Mouse (Mus musculus): ENCODE data around the gene Evc. TPM values are rescaled to one million over a fixed set of nuclear protein-coding genes. Genes with fewer than 3 reads are reported as not detected.

The Evc gene
- polyA plus RNA-seq, 1 experiment from 2014 or later = 28.8 TPM

DNA sequence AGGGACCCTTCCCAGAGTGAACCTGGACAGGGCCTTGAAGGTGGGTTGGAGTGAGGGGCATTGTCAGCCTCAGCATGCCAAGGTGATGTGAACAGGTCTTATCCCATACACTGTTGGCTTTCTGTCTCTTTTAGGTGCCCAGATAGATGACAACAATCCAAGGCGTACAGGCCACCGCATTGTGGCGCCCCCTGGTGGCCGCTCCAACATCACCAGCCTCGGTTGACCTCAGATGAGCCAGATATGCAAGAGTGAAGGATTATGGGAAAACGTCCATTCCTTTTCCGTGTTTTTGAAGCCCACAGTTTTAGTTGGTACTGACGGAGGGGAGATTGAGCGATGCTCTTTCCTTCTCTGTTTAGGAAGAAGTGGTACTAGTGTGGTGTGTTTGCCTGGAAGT lies 45.7 kb downstream of the Evc start:
- H3K27ac ChIP-seq = no peak overlapping the region
- H3K4me1 ChIP-seq = no peaks in the 10 kb centered on the region
- DNase-seq (ENCODE audit: extremely low spot score, low spot score) = peak; percentile 23
- H3K27me3 ChIP-seq (ENCODE audit: poor library complexity, severe bottlenecking) = no peaks in the 10 kb centered on the region
- WGBS = 68% methylated on average over 9 of the region's 9 CpGs
- peaks cover 57% of the 10 kb centered on the region for H3K36me3 ChIP-seq (replicated peaks)
- no peak overlapping the region for H3K4me3 ChIP-seq
- H3K9me3 ChIP-seq = no peaks in the 10 kb centered on the region

DNA sequence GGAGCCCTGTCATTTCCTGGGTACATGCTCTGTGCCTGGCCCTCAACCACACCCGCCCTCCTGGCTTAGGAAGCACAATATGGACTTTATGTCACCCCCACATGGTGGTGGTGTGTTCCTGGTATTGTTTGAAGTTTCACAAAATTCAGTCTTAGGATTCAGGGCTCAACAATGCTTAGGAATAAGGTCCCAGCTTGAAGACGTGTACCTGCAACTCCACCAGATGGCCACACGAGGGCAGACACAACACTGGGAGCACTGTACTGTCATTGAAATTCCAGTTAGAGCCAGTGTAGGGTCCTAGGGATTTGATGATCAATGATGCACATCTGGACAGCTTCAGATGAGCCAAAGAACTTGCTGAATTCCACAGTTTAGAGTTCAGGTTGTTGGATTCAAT lies 47.5 kb downstream of the Evc start:
- H3K27ac ChIP-seq = no peak overlapping the region
- H3K36me3 ChIP-seq (replicated peaks) = peaks cover 70% of the 10 kb centered on the region
- DNase-seq (ENCODE audit: extremely low spot score, low spot score) = peak; percentile 31
- no peaks in the 10 kb centered on the region for H3K9me3 ChIP-seq
- no peak overlapping the region for H3K4me3 ChIP-seq
- 27% methylated on average over 3 of the region's 3 CpGs for WGBS
- no peaks in the 10 kb centered on the region for H3K4me1 ChIP-seq
- H3K27me3 ChIP-seq (ENCODE audit: poor library complexity, severe bottlenecking) = no peaks in the 10 kb centered on the region

GRCm38 (mm10) chr5:37288374-37288773 lies 48.3 kb downstream of the Evc start:
- WGBS = 77% methylated on average over 3 of the region's 3 CpGs
- Histone ChIP-seq H3K27ac (no peak overlapping the region), H3K36me3 (replicated peaks) (peaks cover 79% of the 10 kb centered on the region)

DNA sequence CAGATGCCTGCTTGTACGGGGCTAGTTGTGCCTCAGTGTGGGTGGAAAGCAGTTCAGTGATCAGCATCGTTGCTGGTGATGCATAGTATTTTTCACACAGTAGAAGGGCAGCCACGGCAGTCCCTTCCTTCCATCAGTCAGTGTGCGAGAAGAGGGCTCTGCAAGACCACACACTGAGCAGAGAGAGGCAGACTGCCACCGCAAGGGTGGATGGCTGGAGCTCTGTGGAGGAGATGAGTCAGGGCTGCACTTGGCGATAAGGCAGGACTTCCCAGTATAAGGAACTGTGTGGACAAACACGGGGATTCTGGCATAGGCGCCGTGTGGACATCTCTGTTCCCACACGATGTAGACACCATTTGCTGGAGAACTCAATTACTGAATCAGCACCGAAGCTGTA lies 55.7 kb downstream of the Evc start:
- no peaks in the 10 kb centered on the region for H3K9me3 ChIP-seq
- H3K4me3 ChIP-seq = no peak overlapping the region
- H3K4me1 ChIP-seq = no peaks in the 10 kb centered on the region
- no peaks in the 10 kb centered on the region for H3K27me3 ChIP-seq (ENCODE audit: poor library complexity, severe bottlenecking)
- DNase-seq (ENCODE audit: extremely low spot score, low spot score) = no peak
- peaks cover 93% of the 10 kb centered on the region for H3K36me3 ChIP-seq (replicated peaks)
- no peak overlapping the region for H3K27ac ChIP-seq
- WGBS = 94% methylated on average over 11 of the region's 11 CpGs

More at GRCm38 (mm10) chr5:37288374-37288773, 48.3 kb downstream of the Evc start:
- Histone ChIP-seq H3K27me3 (ENCODE audit: poor library complexity, severe bottlenecking) (no peaks in the 10 kb centered on the region), H3K4me3 (no peak overlapping the region), H3K9me3 (no peaks in the 10 kb centered on the region), H3K4me1 (no peaks in the 10 kb centered on the region)
- peak; percentile 42 for DNase-seq (ENCODE audit: extremely low spot score, low spot score)

GRCm38 (mm10) chr5:37263816-37264215 lies 72.9 kb downstream of the Evc start:
- H3K9me3 ChIP-seq = no peaks in the 10 kb centered on the region
- no peak overlapping the region for H3K4me3 ChIP-seq
- WGBS = 88% methylated on average over 6 of the region's 6 CpGs
- no peaks in the 10 kb centered on the region for H3K4me1 ChIP-seq
- no peak for DNase-seq (ENCODE audit: extremely low spot score, low spot score)
- no peaks in the 10 kb centered on the region for H3K27me3 ChIP-seq (ENCODE audit: poor library complexity, severe bottlenecking)
- no peak overlapping the region for H3K27ac ChIP-seq
- H3K36me3 ChIP-seq (replicated peaks) = peaks cover 31% of the 10 kb centered on the region

- H3K27ac ChIP-seq = no peak overlapping the region
Measured at GRCm38 (mm10) chr5:37261734-37262133, 75.0 kb downstream of the Evc start.

GRCm38 (mm10) chr5:37257243-37257642 lies 79.5 kb downstream of the Evc start:
- 62% methylated on average over 5 of the region's 5 CpGs for WGBS
- no peaks in the 10 kb centered on the region for H3K4me1 ChIP-seq
- DNase-seq (ENCODE audit: extremely low spot score, low spot score) = no peak
- peaks cover 20% of the 10 kb centered on the region for H3K36me3 ChIP-seq (replicated peaks)
- no peaks in the 10 kb centered on the region for H3K9me3 ChIP-seq
- no peak overlapping the region for H3K4me3 ChIP-seq
- H3K27ac ChIP-seq = no peak overlapping the region
- no peaks in the 10 kb centered on the region for H3K27me3 ChIP-seq (ENCODE audit: poor library complexity, severe bottlenecking)

More at GRCm38 (mm10) chr5:37261734-37262133, 75.0 kb downstream of the Evc start:
- Histone ChIP-seq H3K27me3 (ENCODE audit: poor library complexity, severe bottlenecking) (no peaks in the 10 kb centered on the region), H3K36me3 (replicated peaks) (peaks cover 17% of the 10 kb centered on the region), H3K4me3 (no peak overlapping the region), H3K4me1 (no peaks in the 10 kb centered on the region), H3K9me3 (no peaks in the 10 kb centered on the region)
- 83% methylated on average over 5 of the region's 5 CpGs for WGBS
- DNase-seq (ENCODE audit: extremely low spot score, low spot score) = no peak

GRCm38 (mm10) chr5:37256823-37257222 lies 79.9 kb downstream of the Evc start:
- no peak overlapping the region for H3K4me3 ChIP-seq
- H3K36me3 ChIP-seq (replicated peaks) = peaks cover 22% of the 10 kb centered on the region
- no peak for DNase-seq (ENCODE audit: extremely low spot score, low spot score)
- H3K27me3 ChIP-seq (ENCODE audit: poor library complexity, severe bottlenecking) = no peaks in the 10 kb centered on the region
- WGBS = 77% methylated on average over 7 of the region's 7 CpGs
- no peak overlapping the region for H3K27ac ChIP-seq
- no peaks in the 10 kb centered on the region for H3K9me3 ChIP-seq
- no peaks in the 10 kb centered on the region for H3K4me1 ChIP-seq

DNA sequence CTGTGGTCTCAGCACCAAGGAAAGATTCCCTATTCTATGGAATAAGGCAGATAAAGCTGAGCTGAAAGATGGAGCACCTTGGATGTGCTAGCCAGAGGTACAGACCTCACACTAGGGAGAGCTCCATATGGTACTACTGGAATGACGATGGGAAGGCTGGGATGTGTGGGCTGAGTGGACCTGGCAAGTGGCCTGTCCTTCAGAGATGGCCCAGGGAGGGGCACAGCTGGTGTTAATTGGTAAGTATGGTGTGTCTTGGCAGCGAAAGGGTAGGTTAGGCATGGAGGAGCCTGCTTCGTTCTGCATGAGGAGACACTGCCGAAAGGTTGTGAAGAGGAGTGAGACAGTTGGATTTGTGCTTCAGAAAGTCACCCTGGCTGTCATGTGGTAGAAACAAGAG lies 82.2 kb downstream of the Evc start:
- no peak overlapping the region for H3K27ac ChIP-seq
- DNase-seq (ENCODE audit: extremely low spot score, low spot score) = no peak
- H3K27me3 ChIP-seq (ENCODE audit: poor library complexity, severe bottlenecking) = no peaks in the 10 kb centered on the region
- no peaks in the 10 kb centered on the region for H3K4me1 ChIP-seq
- peaks cover 22% of the 10 kb centered on the region for H3K36me3 ChIP-seq (replicated peaks)
- 85% methylated on average over 4 of the region's 4 CpGs for WGBS
- no peak overlapping the region for H3K4me3 ChIP-seq
- no peaks in the 10 kb centered on the region for H3K9me3 ChIP-seq

DNA sequence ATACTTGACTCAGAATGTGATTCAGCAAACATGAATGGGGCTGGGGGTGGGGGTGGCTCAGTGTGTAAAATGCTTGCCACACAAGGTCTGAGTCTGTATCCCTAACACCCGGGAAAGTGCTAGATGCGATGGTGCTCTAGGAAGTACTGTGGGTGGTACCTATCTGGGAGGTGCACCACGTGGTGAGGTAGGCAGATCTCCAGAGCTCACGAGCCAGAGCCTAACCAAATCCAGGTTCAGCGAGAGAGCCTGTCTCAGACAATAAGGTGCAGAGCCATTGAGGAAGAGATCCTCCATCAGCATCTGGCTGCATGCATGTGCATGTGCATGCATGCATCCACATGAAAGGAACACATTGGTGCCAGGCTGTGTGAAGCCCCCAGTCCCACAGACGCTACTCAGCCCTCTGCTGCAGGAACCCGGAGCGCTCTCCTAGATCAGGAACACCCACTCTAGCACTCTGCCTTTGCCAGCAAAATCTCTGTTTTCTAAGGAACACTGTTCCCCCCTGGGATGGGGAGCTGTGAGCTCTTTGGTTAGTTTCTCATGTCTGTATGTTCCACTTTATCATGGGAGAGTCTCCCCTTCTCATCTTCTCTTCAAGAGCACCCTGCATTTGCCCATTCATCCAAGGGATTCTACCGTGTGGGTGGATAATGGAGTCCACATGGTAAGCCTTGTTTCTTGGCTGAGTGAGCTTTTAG lies 84.4 kb downstream of the Evc start:
- no peaks in the 10 kb centered on the region for H3K9me3 ChIP-seq
- DNase-seq (ENCODE audit: extremely low spot score, low spot score) = no peak
- H3K27ac ChIP-seq = no peak overlapping the region
- peaks cover 22% of the 10 kb centered on the region for H3K36me3 ChIP-seq (replicated peaks)
- WGBS = 88% methylated on average over 9 of the region's 9 CpGs
- peaks cover 18% of the 10 kb centered on the region for H3K4me1 ChIP-seq
- H3K27me3 ChIP-seq (ENCODE audit: poor library complexity, severe bottlenecking) = no peaks in the 10 kb centered on the region
- no peak overlapping the region for H3K4me3 ChIP-seq

DNA sequence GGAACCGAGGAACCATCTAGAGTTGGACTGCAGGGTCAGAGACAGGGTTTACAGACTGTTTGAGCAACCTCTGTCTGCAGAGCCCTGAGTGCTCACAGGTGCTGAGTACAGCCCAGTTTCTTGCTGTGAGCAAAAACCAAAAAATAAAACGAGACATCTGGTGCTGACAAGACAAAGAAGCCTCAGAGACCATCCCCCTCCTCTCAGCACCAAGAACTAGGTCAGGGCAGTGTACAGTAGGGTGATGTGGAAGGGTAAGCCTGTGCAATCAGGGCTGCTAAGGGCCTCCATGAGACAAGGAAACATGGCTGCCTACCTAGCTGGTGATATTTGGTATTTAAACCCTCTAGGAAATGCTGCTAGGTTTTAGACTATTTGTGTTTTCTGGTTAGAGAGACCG lies 85.1 kb downstream of the Evc start:
- peaks cover 22% of the 10 kb centered on the region for H3K36me3 ChIP-seq (replicated peaks)
- no peak overlapping the region for H3K27ac ChIP-seq
- H3K9me3 ChIP-seq = no peaks in the 10 kb centered on the region
- DNase-seq (ENCODE audit: extremely low spot score, low spot score) = no peak
- H3K27me3 ChIP-seq (ENCODE audit: poor library complexity, severe bottlenecking) = peaks cover 6% of the 10 kb centered on the region
- peaks cover 25% of the 10 kb centered on the region for H3K4me1 ChIP-seq
- 86% methylated on average over 3 of the region's 3 CpGs for WGBS
- H3K4me3 ChIP-seq = no peak overlapping the region

DNA sequence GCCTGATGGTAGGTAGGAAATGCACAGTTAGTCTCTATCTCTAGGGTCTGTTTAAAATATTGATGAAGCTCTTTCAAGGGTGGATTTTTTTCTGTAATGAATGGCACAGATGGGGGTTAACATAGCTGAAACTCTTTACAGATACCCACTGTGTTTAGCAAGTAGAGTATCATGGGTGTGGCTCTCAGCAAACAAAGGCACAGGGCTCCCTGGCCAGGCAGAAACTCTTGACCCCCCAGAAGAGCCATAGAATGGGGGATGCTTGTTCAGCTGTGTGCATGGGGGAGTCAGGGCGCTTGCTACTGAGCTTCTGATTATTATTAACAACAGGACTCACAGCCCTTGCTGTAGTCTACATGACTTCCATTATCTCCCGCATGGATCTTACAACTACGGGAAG lies 87.8 kb downstream of the Evc start:
- H3K4me1 ChIP-seq = peaks cover 50% of the 10 kb centered on the region
- 79% methylated on average over 3 of the region's 3 CpGs for WGBS
- no peaks in the 10 kb centered on the region for H3K9me3 ChIP-seq
- no peak overlapping the region for H3K4me3 ChIP-seq
- no peak for DNase-seq (ENCODE audit: extremely low spot score, low spot score)
- no peak overlapping the region for H3K27ac ChIP-seq
- H3K36me3 ChIP-seq (replicated peaks) = peaks cover 16% of the 10 kb centered on the region
- H3K27me3 ChIP-seq (ENCODE audit: poor library complexity, severe bottlenecking) = peaks cover 33% of the 10 kb centered on the region

- peak; percentile 14 for DNase-seq (ENCODE audit: extremely low spot score, low spot score)
- peaks cover 4% of the 10 kb centered on the region; the same call in 1 of the 2 replicates for H3K36me3 ChIP-seq (replicated peaks)
- peak overlapping the region; percentile 83 for H3K4me3 ChIP-seq
- peaks cover 47% of the 10 kb centered on the region for H3K27me3 ChIP-seq (ENCODE audit: poor library complexity, severe bottlenecking)
- H3K27ac ChIP-seq = peak overlapping the region; percentile 93; the same call in 1 of the 2 replicates
- no peaks in the 10 kb centered on the region for H3K9me3 ChIP-seq
- peaks cover 64% of the 10 kb centered on the region for H3K4me1 ChIP-seq
- WGBS = 64% methylated on average over 4 of the region's 4 CpGs
Measured at GRCm38 (mm10) chr5:37247456-37247855, 89.2 kb downstream of the Evc start.
